Mouse (Mus musculus) lung, embryonic 16.5 days (tissue): ENCODE measurements at regions not wholly inside any gene's neighbourhood (a gene's known extent, or its start where the extent isn't known, plus 50 kb on each side); places are given as distances from the start of the nearest gene placed in this dataset.

Experiments
- ATAC-seq: fragments of 200-750 bp; cut with Nextera tagmentation; 2 replicates; pipeline ENCODE4 v1.8.0; 2017; ENCODE audit warnings: low read depth, mild to moderate bottlenecking, moderate library complexity
- H3K27ac ChIP-seq: fragments of 300-500 bp; sonication (generic); 2 replicates; pipeline ENCODE4 v1.5.1; 2014; ENCODE audit warnings: mild to moderate bottlenecking, control low read depth, low read length
- H3K27me3 ChIP-seq: fragments of 300-500 bp; sonication (generic); 2 replicates; pipeline ENCODE4 v1.6.1; 2014; ENCODE audit warnings: low read depth, low read length, mixed read lengths; ENCODE audit not compliant: control insufficient read depth, insufficient read depth
- H3K36me3 ChIP-seq: fragments of 300-500 bp; sonication (generic); 2 replicates; pipeline ENCODE4 v1.6.1; 2014; ENCODE audit warnings: low read length; ENCODE audit not compliant: control insufficient read depth, insufficient read depth
- H3K4me1 ChIP-seq: fragments of 300-500 bp; sonication (generic); replicated peaks from 2 replicates; pipeline ENCODE4 v1.6.1; 2014; ENCODE audit warnings: low read length, mixed read lengths; ENCODE audit not compliant: control insufficient read depth, insufficient read depth
- H3K4me2 ChIP-seq: fragments of 300-500 bp; sonication (generic); 2 replicates; pipeline ENCODE4 v1.6.1; 2014; ENCODE audit warnings: low read depth, low read length, control low read depth
- H3K4me3 ChIP-seq: fragments of 300-500 bp; sonication (generic); 2 replicates; pipeline ENCODE4 v1.5.1; 2014; ENCODE audit warnings: mild to moderate bottlenecking, low read length, control low read depth
- H3K9ac ChIP-seq: fragments of 300-500 bp; sonication (generic); 2 replicates; pipeline ENCODE4 v1.6.1; 2014; ENCODE audit warnings: low read length, control low read depth
- H3K9me3 ChIP-seq: fragments of 300-500 bp; sonication (generic); 2 replicates; pipeline ENCODE4 v1.6.1; 2016; ENCODE audit warnings: low read length; ENCODE audit not compliant: control insufficient read depth
- WGBS: fragments of 180-500 bp; shearing (Covaris S2); extraction: QIAGEN DNeasy Blood & Tissue Kit; methylation state at CpG from one replicate; pipeline ENCODE4 v1.1.7; 2014; 5-methylcytosine and 5-hydroxymethylcytosine counted together

DNA sequence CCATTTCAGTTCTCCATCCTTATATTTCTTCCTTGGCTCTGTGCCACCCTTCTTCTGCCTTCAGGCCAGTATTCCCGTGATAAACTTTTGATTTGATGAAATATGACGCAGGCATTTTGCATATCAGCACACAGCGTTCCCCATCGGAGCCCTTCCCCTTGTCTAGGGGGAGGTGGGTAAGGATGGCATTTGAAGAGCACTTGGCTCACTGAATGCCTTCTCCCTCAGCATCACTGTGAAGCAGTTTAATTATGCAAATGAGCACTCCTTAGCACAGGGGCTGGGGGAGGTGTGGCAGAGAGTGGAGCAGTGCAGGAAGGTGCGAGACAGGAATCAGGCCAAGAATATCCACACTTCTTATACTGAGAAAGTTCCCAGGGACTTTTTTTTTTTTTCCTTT, 452.1 kb downstream of the Gm21750 start:
- no peak overlapping the region for H3K4me2 ChIP-seq
- H3K4me1 ChIP-seq = no peaks in the 10 kb centered on the region
- no peaks in the 10 kb centered on the region for H3K36me3 ChIP-seq
- no peaks in the 10 kb centered on the region for H3K27me3 ChIP-seq
- WGBS = 33% methylated on average over 5 of the region's 5 CpGs
- H3K9me3 ChIP-seq = no peaks in the 10 kb centered on the region
- H3K9ac ChIP-seq = no peak overlapping the region
- no peak overlapping the region for H3K27ac ChIP-seq
- ATAC-seq = no peak
- H3K4me3 ChIP-seq = no peak overlapping the region

DNA sequence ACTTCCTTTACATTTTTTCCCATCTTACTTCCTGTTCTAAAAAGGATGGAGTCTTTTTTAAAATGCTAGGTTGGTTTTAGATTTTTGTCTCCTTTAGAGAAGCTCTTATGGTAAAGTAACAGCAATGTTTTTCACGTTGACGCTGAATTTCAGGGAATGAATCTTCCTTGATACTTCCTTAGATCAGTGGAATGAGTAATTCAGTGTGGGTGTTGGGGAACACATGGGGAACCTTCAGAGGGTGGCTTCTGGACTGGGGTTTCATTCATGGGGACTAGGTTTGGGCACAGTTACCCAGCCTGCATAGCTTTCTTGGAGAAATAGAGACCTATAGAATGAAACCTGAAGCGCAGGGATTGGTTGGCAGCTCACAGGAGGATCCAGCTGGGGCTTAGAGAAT, 452.5 kb downstream of the Gm21750 start:
- Histone ChIP-seq H3K4me2 (no peak overlapping the region), H3K4me3 (no peak overlapping the region), H3K27me3 (no peaks in the 10 kb centered on the region), H3K4me1 (no peaks in the 10 kb centered on the region), H3K9me3 (no peaks in the 10 kb centered on the region), H3K36me3 (no peaks in the 10 kb centered on the region), H3K27ac (no peak overlapping the region), H3K9ac (no peak overlapping the region)
- ATAC-seq = no peak
- WGBS = 64% methylated on average over 3 of the region's 3 CpGs

DNA sequence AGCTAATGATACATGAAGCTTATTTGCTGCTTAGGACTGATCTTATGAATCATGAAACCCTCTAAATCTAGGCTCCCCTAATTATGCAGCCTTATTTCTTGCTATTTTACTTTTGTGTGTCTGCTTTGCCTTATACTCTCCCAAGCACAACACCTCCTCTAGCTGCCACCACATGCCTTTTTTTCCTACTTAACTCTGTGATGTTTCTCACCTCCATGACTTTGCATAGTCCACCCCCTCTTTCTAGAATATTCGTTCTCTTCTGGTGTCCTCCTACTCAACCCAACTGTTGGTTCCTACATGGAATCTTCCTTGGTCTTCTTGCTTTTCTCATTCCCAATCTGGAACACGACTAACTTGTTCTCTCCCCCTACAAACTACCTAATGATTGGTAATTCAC, 456.7 kb downstream of the Gm21750 start:
- H3K27ac ChIP-seq = no peak overlapping the region
- no peaks in the 10 kb centered on the region for H3K4me1 ChIP-seq
- no peak overlapping the region for H3K4me2 ChIP-seq
- no peak for ATAC-seq
- no peak overlapping the region for H3K9ac ChIP-seq
- WGBS = 73% methylated on average over 2 of the region's 2 CpGs
- no peaks in the 10 kb centered on the region for H3K27me3 ChIP-seq
- no peaks in the 10 kb centered on the region for H3K9me3 ChIP-seq
- H3K36me3 ChIP-seq = no peaks in the 10 kb centered on the region
- no peak overlapping the region for H3K4me3 ChIP-seq

GRCm38 (mm10) chr14:74145202-74145700, 484.2 kb downstream of the Gm21750 start:
- H3K4me1 ChIP-seq = no peaks in the 10 kb centered on the region
- H3K4me2 ChIP-seq = no peak overlapping the region
- no peak overlapping the region for H3K9ac ChIP-seq
- no peak for ATAC-seq
- no peaks in the 10 kb centered on the region for H3K27me3 ChIP-seq
- no peaks in the 10 kb centered on the region for H3K9me3 ChIP-seq
- no peak overlapping the region for H3K27ac ChIP-seq
- 79% methylated on average over 4 of the region's 4 CpGs for WGBS
- no peaks in the 10 kb centered on the region for H3K36me3 ChIP-seq
- no peak overlapping the region for H3K4me3 ChIP-seq

DNA sequence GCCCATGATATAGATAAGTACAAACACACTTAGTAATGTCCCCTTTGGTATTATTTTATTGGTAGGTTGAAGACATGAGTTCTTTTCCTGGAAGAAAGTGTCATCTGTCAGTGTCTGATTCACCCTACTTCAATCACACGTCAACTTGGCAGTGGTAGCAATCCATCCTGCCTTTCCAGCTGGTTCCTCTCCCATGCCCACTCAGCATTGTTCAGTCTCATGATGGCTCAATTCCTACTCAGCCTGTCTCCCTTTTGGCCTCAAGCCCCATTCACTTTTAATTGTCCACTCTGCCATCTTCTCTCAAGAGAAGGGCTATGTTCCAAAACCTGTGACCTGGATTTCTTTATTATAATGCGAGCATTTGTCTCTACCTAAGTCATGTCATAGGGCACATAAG, 474.4 kb upstream of the Htr2a start:
- Histone ChIP-seq H3K27me3 (no peaks in the 10 kb centered on the region), H3K4me3 (no peak overlapping the region), H3K9ac (no peak overlapping the region), H3K36me3 (no peaks in the 10 kb centered on the region), H3K27ac (no peak overlapping the region), H3K4me1 (no peaks in the 10 kb centered on the region), H3K9me3 (no peaks in the 10 kb centered on the region), H3K4me2 (no peak overlapping the region)
- ATAC-seq = no peak
- WGBS = 75% methylated on average over 2 of the region's 2 CpGs

DNA sequence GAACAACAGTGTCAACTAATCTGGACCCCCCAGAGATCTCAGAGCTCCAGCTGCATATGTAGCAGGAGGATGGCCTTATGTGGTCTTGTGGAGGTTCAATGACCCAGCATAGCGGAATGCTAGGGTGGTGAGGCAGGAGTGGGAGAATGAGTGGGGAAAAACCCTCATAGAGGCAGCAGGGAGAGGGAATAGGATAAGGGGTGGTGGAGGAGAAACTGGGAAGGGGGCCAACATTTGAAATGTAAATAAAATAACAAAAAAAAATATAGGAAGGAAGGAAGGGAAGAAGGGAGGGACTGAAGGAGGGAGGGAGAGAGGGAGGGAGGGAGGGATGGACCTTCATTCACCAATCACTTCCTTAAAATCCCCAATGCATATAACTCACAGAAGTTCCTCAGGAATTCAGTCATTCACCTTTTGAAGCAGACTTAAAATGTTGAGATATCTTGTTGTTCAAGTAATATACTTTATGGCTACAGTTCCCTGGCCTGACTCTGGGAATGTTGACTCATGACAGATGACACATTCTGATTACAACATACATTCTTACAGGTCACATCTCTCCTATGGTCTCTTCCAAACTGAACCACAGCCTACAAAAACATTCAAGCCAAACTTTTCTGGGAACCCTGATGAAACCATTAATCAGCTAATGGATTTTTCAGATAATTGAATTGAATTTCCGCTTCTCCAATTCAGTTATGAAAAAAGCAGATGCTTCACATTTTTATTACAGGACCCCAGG, 471.3 kb upstream of the Htr2a start:
- WGBS = 60% methylated on average over 2 of the region's 2 CpGs
- no peak for ATAC-seq

GRCm38 (mm10) chr14:74180066-74180465, 460.6 kb upstream of the Htr2a start:
- Histone ChIP-seq H3K4me3 (no peak overlapping the region), H3K9me3 (no peaks in the 10 kb centered on the region), H3K9ac (no peak overlapping the region), H3K4me1 (no peaks in the 10 kb centered on the region), H3K4me2 (no peak overlapping the region), H3K27ac (no peak overlapping the region), H3K36me3 (no peaks in the 10 kb centered on the region), H3K27me3 (no peaks in the 10 kb centered on the region)
- WGBS = 67% methylated on average over 2 of the region's 2 CpGs
- no peak for ATAC-seq

More for the DNA sequence above, 471.3 kb upstream of the Htr2a start:
- Histone ChIP-seq H3K36me3 (no peaks in the 10 kb centered on the region), H3K27ac (no peak overlapping the region), H3K9ac (no peak overlapping the region), H3K4me1 (no peaks in the 10 kb centered on the region), H3K27me3 (no peaks in the 10 kb centered on the region), H3K4me2 (no peak overlapping the region), H3K4me3 (no peak overlapping the region), H3K9me3 (no peaks in the 10 kb centered on the region)

- H3K36me3 ChIP-seq = no peaks in the 10 kb centered on the region
- H3K4me2 ChIP-seq = no peak overlapping the region
- 78% methylated on average over 4 of the region's 4 CpGs for WGBS
- no peak overlapping the region for H3K9ac ChIP-seq
- H3K9me3 ChIP-seq = no peaks in the 10 kb centered on the region
- no peak overlapping the region for H3K4me3 ChIP-seq
- no peaks in the 10 kb centered on the region for H3K27me3 ChIP-seq
- no peak overlapping the region for H3K27ac ChIP-seq
- no peaks in the 10 kb centered on the region for H3K4me1 ChIP-seq
- no peak for ATAC-seq
Observed at GRCm38 (mm10) chr14:74182996-74183395, 457.6 kb upstream of the Htr2a start.

DNA sequence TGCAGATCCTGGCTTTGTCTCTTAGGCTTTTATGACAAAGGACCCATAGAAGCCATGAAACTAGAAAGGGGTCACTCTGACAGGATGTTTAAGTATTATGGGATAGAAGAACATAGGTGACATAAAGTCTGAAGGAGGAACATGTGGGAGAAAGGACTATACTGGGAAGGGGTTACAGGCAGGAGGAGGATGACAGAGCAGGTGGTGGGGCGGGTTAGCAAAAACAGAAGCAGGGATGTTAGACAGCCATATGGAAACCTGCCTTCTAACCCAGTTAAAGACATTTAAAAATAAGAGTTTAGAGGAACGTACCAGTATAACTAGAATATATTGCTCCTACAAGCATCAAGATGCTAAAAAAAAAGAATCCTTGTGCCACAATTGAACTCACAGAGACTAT, 438.9 kb upstream of the Htr2a start:
- Histone ChIP-seq H3K27ac (no peak overlapping the region), H3K4me2 (no peak overlapping the region), H3K9me3 (no peaks in the 10 kb centered on the region), H3K36me3 (no peaks in the 10 kb centered on the region), H3K4me1 (no peaks in the 10 kb centered on the region), H3K27me3 (no peaks in the 10 kb centered on the region), H3K4me3 (no peak overlapping the region), H3K9ac (no peak overlapping the region)
- WGBS = 85% methylated on average over 2 of the region's 2 CpGs
- ATAC-seq = no peak
